Mouse (Mus musculus) forebrain, postnatal 0 days (tissue): ENCODE data around the gene Nsmce3. TPM values are rescaled to one million over a fixed set of nuclear protein-coding genes. Genes with fewer than 3 reads are reported as not detected.

Experiments used
- ATAC-seq: fragments of 200-750 bp; cut with Nextera tagmentation; 2 replicates; pipeline ENCODE4 v1.8.0; 2017; ENCODE audit warnings: mild to moderate bottlenecking, moderate library complexity
- DNase-seq: peaks from one replicate; pipeline ENCODE4 v3.0.0-alpha.2; 2015
- H3K27ac ChIP-seq: fragments of 300-500 bp; sonication (generic); 2 replicates; pipeline ENCODE4 v1.5.1; 2014; ENCODE audit warnings: low read depth, mild to moderate bottlenecking, antibody characterized with exemption, low read length, moderate library complexity, mixed read lengths
- H3K27me3 ChIP-seq: fragments of 300-500 bp; sonication (generic); 2 replicates; pipeline ENCODE4 v1.6.1; 2014; ENCODE audit warnings: mild to moderate bottlenecking, low read length, mixed read lengths; ENCODE audit not compliant: insufficient read depth
- H3K36me3 ChIP-seq: fragments of 300-500 bp; sonication (generic); 2 replicates; pipeline ENCODE4 v1.6.1; 2014; ENCODE audit warnings: mild to moderate bottlenecking, moderate library complexity; ENCODE audit not compliant: insufficient read depth
- H3K4me1 ChIP-seq: fragments of 300-500 bp; sonication (generic); 2 replicates; pipeline ENCODE4 v1.6.1; 2014; ENCODE audit warnings: antibody characterized with exemption; ENCODE audit not compliant: insufficient read depth
- H3K4me2 ChIP-seq: fragments of 300-500 bp; sonication (generic); 2 replicates; pipeline ENCODE4 v1.6.1; 2014; ENCODE audit warnings: low read depth, mild to moderate bottlenecking, moderate library complexity
- H3K4me3 ChIP-seq: fragments of 300-500 bp; sonication (generic); 2 replicates; pipeline ENCODE4 v1.5.1; 2014; ENCODE audit warnings: low read depth, low read length, mixed read lengths
- H3K9ac ChIP-seq: fragments of 300-500 bp; sonication (generic); 2 replicates; pipeline ENCODE4 v1.6.1; 2014; ENCODE audit warnings: mild to moderate bottlenecking
- H3K9me3 ChIP-seq: fragments of 300-500 bp; sonication (generic); 2 replicates; pipeline ENCODE4 v1.6.1; 2016; ENCODE audit warnings: low read length
- CTCF ChIP-seq: sonication (generic); IDR thresholded peaks from 2 replicates; pipeline ENCODE4 v1.5.1; 2016; ENCODE audit warnings: antibody characterized with exemption, control low read depth, low read depth
- WGBS: fragments of 180-500 bp; shearing (Covaris S2); extraction: QIAGEN DNeasy Blood & Tissue Kit; methylation state at CpG from one replicate; pipeline ENCODE4 v1.1.7; 2014; 5-methylcytosine and 5-hydroxymethylcytosine counted together
- polyA plus RNA-seq: library from polyadenylated mRNA; unstranded; fragments of >200 nt; fragmentation: Nextera tagmentation; extraction: Ambion mirVana; gene quantifications from 2 replicates; pipeline ENCODE4 v1.2.1, GENCODE M21; 2015
- total RNA-seq: library from RNA; depleted of rRNA; stranded (reverse); fragments of >200 nt; gene quantifications from 2 replicates; pipeline ENCODE4 v1.2.3, GENCODE M21; 2014

Nsmce3 gene
- total and polyA plus RNA-seq, 2 experiments from 2014 or later: 10.2 to 20.5 TPM

DNA sequence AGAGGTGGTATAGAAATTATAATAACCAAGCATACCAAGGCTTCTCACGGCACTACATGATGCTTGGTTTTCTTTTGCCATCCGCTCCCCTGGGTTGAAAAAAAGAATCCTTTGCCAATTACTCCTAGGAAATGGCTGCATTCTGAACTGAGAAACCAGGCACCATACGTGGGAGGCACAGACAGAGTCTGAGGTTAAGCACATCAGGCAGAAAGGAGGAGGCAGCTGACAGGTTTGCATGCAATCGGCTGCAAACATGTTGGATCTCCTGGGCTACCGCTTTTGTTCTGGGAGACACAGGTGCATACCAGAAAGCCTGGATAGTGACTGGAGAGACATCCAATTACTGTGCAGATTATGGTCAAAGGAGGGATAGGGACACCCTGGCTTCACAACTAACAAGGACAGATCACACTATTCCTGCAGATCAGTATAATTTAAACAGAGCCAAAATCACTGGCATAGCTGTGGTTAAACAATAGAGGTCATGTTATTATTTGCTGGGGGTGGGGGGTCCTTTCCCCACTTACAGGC is 25.4 kb downstream of the Nsmce3 start:
- Histone ChIP-seq H3K4me1 (no peaks in the 10 kb centered on the region), H3K4me3 (no peak overlapping the region), H3K4me2 (no peak overlapping the region), H3K9me3 (no peaks in the 10 kb centered on the region), H3K27ac (no peak overlapping the region), H3K27me3 (no peaks in the 10 kb centered on the region), H3K9ac (no peak overlapping the region), H3K36me3 (no peaks in the 10 kb centered on the region)
- WGBS: 54% methylated on average over 5 of the region's 5 CpGs
- TF ChIP-seq CTCF: no peak
- DNase-seq (no peak), ATAC-seq (no peak)

DNA sequence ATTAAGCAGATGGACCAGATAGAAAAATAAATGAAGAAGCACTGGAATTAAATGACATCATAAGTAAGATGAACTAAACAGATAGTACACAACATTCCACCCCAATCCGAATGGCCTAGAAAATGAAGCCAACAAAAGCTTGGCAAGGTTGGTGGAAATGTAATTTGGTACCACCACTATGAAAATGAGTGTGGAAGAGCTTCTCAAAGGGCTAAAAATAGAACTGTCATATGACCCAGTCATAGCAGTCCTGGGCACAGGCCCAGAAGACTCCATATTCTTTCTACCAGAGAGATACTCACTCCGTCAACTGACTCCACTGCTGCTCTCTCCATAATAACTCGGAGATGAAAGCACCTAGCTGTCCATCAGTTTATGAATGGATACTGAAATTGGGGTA is 26.7 kb downstream of the Nsmce3 start:
- TF ChIP-seq CTCF: no peak
- no peaks in the 10 kb centered on the region for H3K27me3 ChIP-seq
- no peaks in the 10 kb centered on the region for H3K36me3 ChIP-seq
- no peak overlapping the region for H3K9ac ChIP-seq
- no peaks in the 10 kb centered on the region for H3K9me3 ChIP-seq
- H3K4me3 ChIP-seq: no peak overlapping the region
- 68% methylated on average over 3 of the region's 3 CpGs for WGBS
- no peaks in the 10 kb centered on the region for H3K4me1 ChIP-seq
- ATAC-seq (peak; percentile 67), DNase-seq (peak; percentile 47)
- no peak overlapping the region for H3K4me2 ChIP-seq
- no peak overlapping the region for H3K27ac ChIP-seq

- H3K4me2 ChIP-seq: no peak overlapping the region
Measured at GRCm38 (mm10) chr7:64840946-64841659, 31.7 kb downstream of the Nsmce3 start.

DNA sequence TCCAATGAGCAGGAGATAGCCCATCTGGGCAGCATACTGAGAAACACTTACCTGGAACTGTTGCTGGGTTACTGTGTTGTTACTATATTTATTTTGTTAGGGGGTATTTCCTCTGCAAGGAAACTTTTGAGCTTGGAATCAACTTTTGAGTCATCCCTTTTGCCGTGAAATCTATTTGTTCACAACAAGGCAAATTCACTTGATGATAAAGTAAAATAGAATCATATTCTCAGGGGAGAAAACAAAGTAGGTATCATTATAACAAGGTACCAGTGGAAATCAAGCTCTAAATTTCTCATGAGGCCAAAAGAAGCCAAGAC is 32.3 kb downstream of the Nsmce3 start:
- H3K4me2 ChIP-seq: no peak overlapping the region
- 74% methylated on average over 1 of the region's 1 CpGs for WGBS

More at GRCm38 (mm10) chr7:64840946-64841659, 31.7 kb downstream of the Nsmce3 start:
- 0 out of 2 replicates have a peak overlapping the region, but pooled peaks have one; percentile 15 for H3K27ac ChIP-seq
- WGBS: 25% methylated on average over 10 of the region's 10 CpGs
- peaks cover 6% of the 10 kb centered on the region; the same call in 1 of the 2 replicates for H3K4me1 ChIP-seq
- no peak overlapping the region for H3K9ac ChIP-seq
- H3K4me3 ChIP-seq: no peak overlapping the region
- H3K36me3 ChIP-seq: no peaks in the 10 kb centered on the region
- TF ChIP-seq CTCF: no peak
- ATAC-seq (peak; percentile 86), DNase-seq (peak; percentile 51)
- H3K27me3 ChIP-seq: no peaks in the 10 kb centered on the region
- H3K9me3 ChIP-seq: no peaks in the 10 kb centered on the region

DNA sequence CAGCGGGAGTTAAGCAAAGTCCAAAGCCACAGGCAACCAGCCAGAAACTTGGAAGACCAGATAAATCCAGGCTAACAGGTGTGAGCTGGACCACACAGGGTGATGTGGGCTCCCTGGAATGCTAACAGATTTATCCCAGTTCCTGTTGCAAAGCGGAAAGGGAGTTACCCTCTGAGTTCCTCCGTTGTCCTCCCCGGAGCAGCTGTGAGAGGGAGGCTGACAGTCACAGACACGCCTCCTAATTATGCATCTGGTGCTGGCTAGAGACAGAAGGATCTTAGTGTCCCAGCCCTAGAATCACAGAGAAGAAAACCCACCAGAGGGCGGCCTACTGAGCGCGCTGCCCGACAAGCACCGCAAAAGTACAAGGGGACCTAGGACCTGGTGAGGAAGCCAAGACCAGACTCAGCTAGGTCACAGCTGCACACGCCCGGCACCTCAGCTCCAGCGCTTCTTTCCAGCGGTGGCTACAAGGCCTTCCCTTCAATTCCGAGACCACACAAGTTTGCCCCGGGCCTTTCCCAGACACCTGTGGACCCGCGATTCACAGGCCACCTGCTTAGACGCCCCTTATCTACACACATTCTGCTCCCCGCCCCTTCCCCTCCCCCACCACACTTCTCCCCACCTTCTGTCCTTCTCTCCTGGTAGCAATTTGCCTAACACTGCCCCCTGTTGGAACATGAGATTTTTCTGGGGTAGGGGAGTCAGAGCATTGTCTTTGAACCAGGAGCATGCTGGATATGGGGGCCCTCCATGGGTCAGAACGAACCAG is 32.8 kb downstream of the Nsmce3 start:
- no peak overlapping the region for H3K9ac ChIP-seq
- 3% methylated on average over 21 of the region's 21 CpGs for WGBS

More for the DNA sequence above, 32.3 kb downstream of the Nsmce3 start:
- H3K9me3 ChIP-seq: no peaks in the 10 kb centered on the region
- no peak overlapping the region for H3K9ac ChIP-seq
- no peaks in the 10 kb centered on the region for H3K36me3 ChIP-seq
- DNase-seq (no peak), ATAC-seq (no peak)
- TF ChIP-seq CTCF: no peak
- no peaks in the 10 kb centered on the region for H3K27me3 ChIP-seq
- no peak overlapping the region for H3K27ac ChIP-seq
- H3K4me3 ChIP-seq: no peak overlapping the region
- H3K4me1 ChIP-seq: peaks cover 6% of the 10 kb centered on the region; the same call in 1 of the 2 replicates

DNA sequence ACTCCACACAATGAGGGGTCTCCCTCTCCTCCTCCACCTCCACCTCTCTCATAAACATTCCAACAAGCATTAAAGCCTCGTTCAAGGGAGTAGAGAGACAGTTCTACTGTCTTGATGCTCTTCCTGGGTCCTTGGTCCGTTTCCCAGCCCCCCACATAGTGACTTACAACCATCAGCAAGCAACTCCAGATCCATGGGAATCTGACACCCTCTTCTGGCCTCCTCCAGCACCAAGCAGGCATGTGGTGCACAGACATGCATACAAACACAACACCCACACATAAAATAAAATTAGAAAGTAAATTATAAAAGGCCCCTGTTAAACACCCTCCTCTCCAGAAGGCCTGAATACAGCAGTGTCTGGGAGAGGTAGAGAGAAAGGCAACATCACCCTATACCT is 33.5 kb downstream of the Nsmce3 start:
- H3K27me3 ChIP-seq: no peaks in the 10 kb centered on the region
- no peaks in the 10 kb centered on the region for H3K9me3 ChIP-seq
- WGBS: 60% methylated on average over 2 of the region's 2 CpGs
- ATAC-seq: no peak
- no peak overlapping the region for H3K27ac ChIP-seq
- no peak for DNase-seq
- H3K36me3 ChIP-seq: no peaks in the 10 kb centered on the region
- no peak overlapping the region for H3K9ac ChIP-seq
- peak overlapping the region; percentile 46; the same call in 1 of the 2 replicates for H3K4me2 ChIP-seq
- TF ChIP-seq CTCF: no peak
- no peak overlapping the region for H3K4me3 ChIP-seq
- peaks cover 6% of the 10 kb centered on the region; the same call in 1 of the 2 replicates for H3K4me1 ChIP-seq

More for the DNA sequence above, 32.8 kb downstream of the Nsmce3 start:
- peaks cover 6% of the 10 kb centered on the region; the same call in 1 of the 2 replicates for H3K4me1 ChIP-seq
- H3K4me2 ChIP-seq: peak overlapping the region; percentile 46
- no peaks in the 10 kb centered on the region for H3K27me3 ChIP-seq
- peak; percentile 49 for TF ChIP-seq CTCF
- DNase-seq: peak; percentile 56
- H3K36me3 ChIP-seq: no peaks in the 10 kb centered on the region
- ATAC-seq: peak; percentile 77
- no peaks in the 10 kb centered on the region for H3K9me3 ChIP-seq
- H3K27ac ChIP-seq: no peak overlapping the region
- peak overlapping the region; percentile 19 for H3K4me3 ChIP-seq
